Mouse (Mus musculus): Measurements from ENCODE around the gene Rgs10. TPM values are rescaled to one million over a fixed set of nuclear protein-coding genes. Genes with fewer than 3 reads are reported as not detected.

Rgs10 gene
- total RNA-seq, 2 experiments from 2014 or later = 10.7 to 11.8 TPM

GRCm38 (mm10) chr7:128379162-128379805 lies 39.3 kb downstream of the Rgs10 start:
- intact Hi-C loops (cut with DNase I) = loop anchor here (10.0 kb wide), 1 partner anchor 186 kb away; no protein-coding TSS in a partner anchor
- no peak for DNase-seq (ENCODE audit: low spot score)

- intact Hi-C loops (cut with DNase I) = loop anchor here (10.0 kb wide), 1 partner anchor 189 kb away; no protein-coding TSS in a partner anchor
- DNase-seq (ENCODE audit: low spot score) = no peak
Observed at GRCm38 (mm10) chr7:128376206-128376701, 42.3 kb downstream of the Rgs10 start.

- no peak for DNase-seq (ENCODE audit: low spot score)
- intact Hi-C loops (cut with DNase I) = loop anchor here (5.0 to 10.0 kb wide), 2 partner anchors 191 to 318 kb away; no protein-coding TSS in a partner anchor
Observed at GRCm38 (mm10) chr7:128374156-128374555, 44.4 kb downstream of the Rgs10 start.

- no peak for DNase-seq (ENCODE audit: low spot score)
- intact Hi-C loops (cut with DNase I) = loop anchor here (5.0 to 10.0 kb wide), 2 partner anchors 191 to 319 kb away; no protein-coding TSS in a partner anchor
Observed at GRCm38 (mm10) chr7:128373751-128374150, 44.8 kb downstream of the Rgs10 start.

DNA sequence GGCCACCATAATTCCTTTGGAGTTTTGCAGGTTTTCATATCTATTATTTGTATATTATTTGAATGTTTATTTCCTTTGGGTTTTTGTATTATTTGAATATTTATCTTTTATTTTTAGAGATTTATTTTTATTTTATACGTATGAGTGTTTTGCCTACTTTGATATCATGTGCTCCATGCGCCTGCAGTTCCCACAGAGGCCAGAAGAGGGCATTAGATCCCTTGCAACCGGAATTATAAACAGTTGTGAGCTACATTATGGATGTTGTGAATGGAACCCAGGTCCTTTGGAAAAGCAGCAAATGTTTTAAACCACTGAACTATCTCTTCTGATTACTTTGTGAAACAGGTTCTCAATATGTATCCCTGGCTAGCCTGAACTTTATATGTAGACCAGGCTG lies 46.2 kb downstream of the Rgs10 start:
- intact Hi-C loops (cut with DNase I) = loop anchor here (5.0 to 10.0 kb wide), 2 partner anchors 192 to 320 kb away; no protein-coding TSS in a partner anchor
- no peak for DNase-seq (ENCODE audit: low spot score)

- intact Hi-C loops (cut with DNase I) = no loop called here
Observed at GRCm38 (mm10) chr7:128369366-128369765, 49.2 kb downstream of the Rgs10 start.

DNA sequence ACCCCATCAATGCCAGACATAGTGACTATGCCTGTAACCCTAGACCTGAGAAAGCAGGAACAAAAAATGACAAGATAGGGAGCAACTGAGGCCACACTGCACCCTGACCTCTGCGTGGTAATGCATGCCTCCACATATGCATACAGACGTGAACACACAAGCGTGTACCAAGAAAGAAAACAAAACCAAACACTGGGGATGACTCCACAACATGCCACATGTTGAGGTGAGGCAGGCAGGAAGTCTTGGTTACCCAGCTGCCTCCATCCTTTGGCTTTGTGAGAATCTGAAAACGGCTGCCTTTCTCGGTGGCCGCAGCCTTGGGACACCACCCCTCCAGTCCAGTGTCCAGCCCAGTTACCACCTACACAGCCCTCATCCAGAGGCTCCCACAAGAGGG lies 49.7 kb downstream of the Rgs10 start:
- intact Hi-C loops (cut with DNase I) = no loop called here

More at GRCm38 (mm10) chr7:128369366-128369765, 49.2 kb downstream of the Rgs10 start:
- no peak for DNase-seq (ENCODE audit: low spot score)

GRCm38 (mm10) chr7:128366654-128367053 lies 51.9 kb downstream of the Rgs10 start:
- DNase-seq (ENCODE audit: low spot score) = no peak

More for the DNA sequence above, 49.7 kb downstream of the Rgs10 start:
- no peak for DNase-seq (ENCODE audit: low spot score)

DNA sequence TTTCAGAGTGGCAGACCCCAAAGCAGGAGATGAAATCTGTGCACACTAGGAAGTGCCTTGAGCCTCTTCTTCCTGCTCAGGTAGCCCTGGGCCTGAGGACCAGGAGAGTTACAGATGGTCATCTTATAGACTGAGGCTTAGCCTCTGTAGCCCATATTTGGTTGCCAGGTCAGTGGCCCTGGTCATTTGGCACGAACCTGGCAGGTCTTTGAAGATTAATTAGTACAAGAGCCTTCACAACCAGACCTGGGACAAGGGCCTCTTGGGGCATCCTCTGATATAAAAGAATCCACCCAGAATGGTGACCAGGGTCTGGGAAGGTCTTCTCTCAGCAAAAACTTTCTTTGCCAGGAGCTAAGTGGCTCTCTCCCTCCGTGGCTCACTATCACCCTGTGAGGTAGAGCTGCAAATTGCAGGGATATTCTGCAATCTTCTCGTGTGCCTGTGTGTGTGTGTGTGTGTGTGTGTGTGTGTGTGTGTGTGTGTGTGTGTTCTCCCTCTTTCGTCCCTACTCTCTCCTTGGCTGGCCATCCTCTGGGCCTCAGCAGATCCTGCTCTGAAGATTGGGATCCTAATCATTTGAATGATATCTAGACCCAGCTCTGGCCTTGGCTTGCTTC lies 53.4 kb downstream of the Rgs10 start:
- no peak for DNase-seq (ENCODE audit: low spot score)
- intact Hi-C loops (cut with DNase I) = no loop called here

More at GRCm38 (mm10) chr7:128366654-128367053, 51.9 kb downstream of the Rgs10 start:
- intact Hi-C loops (cut with DNase I) = no loop called here

GRCm38 (mm10) chr7:128364526-128364925 lies 54.0 kb downstream of the Rgs10 start:
- DNase-seq (ENCODE audit: low spot score) = no peak
- intact Hi-C loops (cut with DNase I) = no loop called here

DNA sequence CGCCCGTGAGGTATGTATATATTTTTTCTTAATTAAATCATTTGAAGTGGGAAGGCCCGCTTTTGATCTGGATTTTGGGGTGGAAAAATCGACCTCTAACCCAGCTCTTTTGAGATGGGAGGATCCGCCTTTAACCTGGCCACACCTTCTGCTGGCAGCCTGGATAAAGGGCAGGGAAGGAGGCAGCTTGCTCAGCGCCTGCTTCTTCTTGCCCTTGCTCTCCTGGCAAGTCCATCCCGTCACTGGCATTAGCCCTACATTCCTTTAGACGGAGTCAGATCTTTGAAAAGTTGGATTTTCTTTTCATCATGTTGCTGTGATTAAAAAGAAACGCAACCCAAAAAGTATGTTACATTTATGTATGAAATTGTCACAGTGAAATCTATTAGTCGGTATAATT lies 54.8 kb downstream of the Rgs10 start:
- intact Hi-C loops (cut with DNase I) = no loop called here
- DNase-seq (ENCODE audit: low spot score) = no peak

DNA sequence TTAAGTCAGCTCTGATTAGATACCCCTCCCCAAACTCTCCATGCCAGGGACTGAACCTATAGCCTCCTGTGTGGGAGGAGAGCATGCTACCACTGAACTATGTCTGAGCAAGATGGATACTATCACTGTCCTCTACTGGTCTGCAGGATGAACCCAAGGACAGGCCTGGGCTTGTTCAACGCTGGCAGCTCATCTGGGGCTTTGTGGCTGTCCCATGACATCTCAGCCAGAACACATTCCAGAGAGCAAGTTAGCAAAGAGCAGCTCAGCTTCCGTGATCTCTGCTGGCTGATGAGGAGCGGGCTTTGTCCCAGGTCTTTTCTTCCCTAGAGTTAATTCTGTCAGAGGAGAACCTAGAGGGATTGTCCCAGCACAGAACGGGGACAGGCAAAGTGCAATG lies 55.6 kb downstream of the Rgs10 start:
- intact Hi-C loops (cut with DNase I) = no loop called here
- DNase-seq (ENCODE audit: low spot score) = no peak

- no peak for DNase-seq (ENCODE audit: low spot score)
- intact Hi-C loops (cut with DNase I) = loop anchor here (5.0 kb wide), 1 partner anchor 348 kb away; no protein-coding TSS in a partner anchor
Observed at GRCm38 (mm10) chr7:128359741-128360140, 58.8 kb downstream of the Rgs10 start.

- intact Hi-C loops (cut with DNase I) = loop anchor here (5.0 kb wide), 1 partner anchor 348 kb away; no protein-coding TSS in a partner anchor
- DNase-seq (ENCODE audit: low spot score) = no peak
Observed at GRCm38 (mm10) chr7:128359164-128359563, 59.4 kb downstream of the Rgs10 start.

DNA sequence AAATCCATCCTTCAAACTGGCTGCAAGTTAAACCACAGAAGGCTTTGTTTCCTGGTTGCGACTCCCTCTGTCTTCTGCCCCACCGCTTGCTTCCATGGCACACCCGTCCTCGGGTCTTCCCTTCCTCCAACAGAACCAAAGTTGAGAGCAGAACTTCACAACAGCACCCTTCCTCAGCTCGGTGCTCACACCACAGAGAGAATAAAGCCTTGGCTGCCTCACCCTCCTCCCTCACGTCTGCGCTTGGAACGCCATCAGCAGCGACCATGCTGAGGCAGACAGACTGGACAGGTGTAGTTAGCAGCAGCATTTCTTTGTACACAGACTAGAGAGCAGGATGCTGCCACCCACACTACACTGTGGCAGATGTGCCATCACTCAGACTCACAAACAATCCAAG lies 59.8 kb downstream of the Rgs10 start:
- no peak for DNase-seq (ENCODE audit: low spot score)
- intact Hi-C loops (cut with DNase I) = loop anchor here (5.0 kb wide), 1 partner anchor 349 kb away; no protein-coding TSS in a partner anchor

GRCm38 (mm10) chr7:128356868-128357755 lies 61.4 kb downstream of the Rgs10 start:
- DNase-seq (ENCODE audit: low spot score) = no peak

DNA sequence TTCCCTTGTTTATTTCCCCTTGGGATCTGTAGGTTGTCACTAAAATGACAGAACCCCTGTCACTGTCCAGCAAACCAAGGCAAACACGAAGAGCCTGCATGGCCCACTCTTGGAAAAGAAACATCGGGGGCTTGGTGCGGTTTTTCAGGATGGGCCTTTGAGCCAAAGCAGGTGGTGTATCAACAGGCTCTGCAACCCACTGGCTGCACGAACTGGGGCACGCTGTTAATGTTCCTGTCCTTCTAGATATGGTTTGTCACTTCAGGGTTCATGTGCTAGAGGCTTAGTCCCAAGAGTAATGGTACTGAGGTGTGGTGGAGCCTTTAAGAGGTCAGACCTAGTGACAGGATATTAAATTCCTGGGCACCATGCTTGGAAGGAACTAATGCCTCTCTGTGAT lies 63.1 kb downstream of the Rgs10 start:
- intact Hi-C loops (cut with DNase I) = loop anchor here (5.0 kb wide), 1 partner anchor 352 kb away; no protein-coding TSS in a partner anchor
- no peak for DNase-seq (ENCODE audit: low spot score)

More at GRCm38 (mm10) chr7:128356868-128357755, 61.4 kb downstream of the Rgs10 start:
- intact Hi-C loops (cut with DNase I) = loop anchor here (5.0 kb wide), 1 partner anchor 350 kb away; no protein-coding TSS in a partner anchor

DNA sequence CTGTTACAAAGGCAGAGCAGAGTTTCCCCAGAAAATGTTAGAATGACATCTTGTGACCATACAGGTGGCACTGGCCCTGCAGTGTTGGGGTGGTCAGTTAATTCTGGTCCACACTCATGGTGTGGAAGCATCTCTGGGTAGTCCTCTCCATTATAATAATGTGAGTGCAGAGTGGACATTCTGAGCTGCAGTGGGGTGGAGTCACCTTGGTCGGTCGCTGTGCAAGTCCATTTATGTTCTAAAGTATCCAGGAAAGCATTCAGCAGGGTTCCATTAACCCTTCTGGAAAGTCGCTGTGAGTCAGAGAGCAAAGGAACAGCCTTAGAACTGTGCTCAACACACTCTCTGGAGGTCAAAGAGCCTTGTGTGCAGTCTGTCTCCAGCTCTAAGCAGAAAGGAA lies 65.8 kb downstream of the Rgs10 start:
- intact Hi-C loops (cut with DNase I) = no loop called here
- DNase-seq (ENCODE audit: low spot score) = no peak

DNA sequence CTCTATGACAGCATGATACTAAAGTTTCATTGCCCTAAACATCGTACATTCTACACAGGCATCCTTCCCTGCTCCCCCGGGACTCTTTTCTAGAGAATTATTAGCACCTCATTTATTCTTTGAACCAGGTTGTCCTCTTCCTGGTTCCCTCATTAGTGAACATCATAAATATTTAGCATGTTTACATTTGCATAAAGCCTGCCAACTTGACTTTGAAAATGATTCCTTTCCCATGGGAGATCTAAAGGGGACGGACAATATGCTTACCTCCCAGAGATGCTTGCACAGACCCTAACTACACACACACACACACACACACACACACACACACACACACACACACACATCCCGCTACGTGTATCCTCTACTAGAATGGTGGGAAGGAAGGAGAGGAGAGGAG lies 67.4 kb downstream of the Rgs10 start:
- intact Hi-C loops (cut with DNase I) = no loop called here
- DNase-seq (ENCODE audit: low spot score) = no peak

DNA sequence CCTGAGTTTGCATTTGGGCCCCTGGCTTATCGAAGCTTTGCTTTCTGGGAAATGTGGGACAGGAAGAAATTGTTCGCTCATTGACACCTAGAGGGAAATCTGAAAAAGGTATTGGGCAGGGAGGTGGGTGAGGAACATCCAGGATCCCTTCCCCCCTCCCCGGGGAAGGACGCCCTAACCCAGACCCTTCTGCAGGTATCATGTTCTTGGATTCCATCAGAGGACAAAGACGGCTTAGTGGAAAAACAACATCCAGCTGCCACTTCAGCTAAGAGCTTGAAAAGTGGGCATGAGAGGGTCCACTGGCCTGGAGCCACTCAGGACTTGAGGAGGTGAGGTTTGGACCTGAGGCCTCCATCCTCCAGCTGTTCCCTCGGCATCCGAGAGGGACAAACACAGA lies 68.2 kb downstream of the Rgs10 start:
- intact Hi-C loops (cut with DNase I) = no loop called here
- DNase-seq (ENCODE audit: low spot score) = no peak

Data from heart, postnatal 25 days (tissue).